Mouse (Mus musculus) liver, embryonic 11.5 days (tissue): ENCODE measurements at regions not wholly inside any gene's neighbourhood (a gene's known extent, or its start where the extent isn't known, plus 50 kb on each side); places are given as distances from the start of the nearest gene placed in this dataset.

ENCODE experiments used
- ATAC-seq: fragments of 200-750 bp; cut with Nextera tagmentation; replicated peaks from 2 replicates; pipeline ENCODE4 v1.8.0; 2017; ENCODE audit warnings: moderate number of reproducible peaks, mild to moderate bottlenecking, moderate TSS enrichment, moderate library complexity; ENCODE audit not compliant: low FRiP score
- DNase-seq: peaks from one replicate; pipeline ENCODE4 v3.0.0-alpha.2; 2017; ENCODE audit warnings: low spot score
- H3K27ac ChIP-seq: fragments of 300-500 bp; sonication (generic); 2 replicates; pipeline ENCODE4 v1.5.1; 2014; ENCODE audit warnings: mild to moderate bottlenecking, low read depth, low read length, control low read depth
- H3K27me3 ChIP-seq: fragments of 300-500 bp; sonication (generic); replicated peaks from 2 replicates; pipeline ENCODE4 v1.6.1; 2014; ENCODE audit warnings: low read length, mixed read lengths; ENCODE audit not compliant: control insufficient read depth, insufficient read depth
- H3K36me3 ChIP-seq: fragments of 300-500 bp; sonication (generic); 2 replicates; pipeline ENCODE4 v1.6.1; 2014; ENCODE audit warnings: mild to moderate bottlenecking, low read length, moderate library complexity, mixed read lengths; ENCODE audit not compliant: control insufficient read depth, insufficient read depth
- H3K4me1 ChIP-seq: fragments of 300-500 bp; sonication (generic); replicated peaks from 2 replicates; pipeline ENCODE4 v1.6.1; 2014; ENCODE audit warnings: low read length, mixed read lengths; ENCODE audit not compliant: control insufficient read depth, insufficient read depth
- H3K4me2 ChIP-seq: fragments of 300-500 bp; sonication (generic); 2 replicates; pipeline ENCODE4 v1.6.1; 2014; ENCODE audit warnings: mild to moderate bottlenecking, control low read depth, moderate library complexity
- H3K4me3 ChIP-seq: fragments of 300-500 bp; sonication (generic); 2 replicates; pipeline ENCODE4 v1.5.1; 2014; ENCODE audit warnings: low read depth, low read length, control low read depth
- H3K9ac ChIP-seq: fragments of 300-500 bp; sonication (generic); 2 replicates; pipeline ENCODE4 v1.6.1; 2014; ENCODE audit warnings: low read depth, low read length, control low read depth
- H3K9me3 ChIP-seq: fragments of 300-500 bp; sonication (generic); 2 replicates; pipeline ENCODE4 v1.6.1; 2016; ENCODE audit warnings: low read length, inconsistent platforms, mixed read lengths; ENCODE audit not compliant: control insufficient read depth
- WGBS: fragments of 180-500 bp; shearing (Covaris S2); extraction: QIAGEN DNeasy Blood & Tissue Kit; methylation state at CpG from one replicate; pipeline ENCODE4 v1.1.7; 2014; 5-methylcytosine and 5-hydroxymethylcytosine counted together

GRCm38 (mm10) chr5:52057261-52057660 lies 133.1 kb downstream of the Dhx15 start:
- Histone ChIP-seq H3K9ac (no peak overlapping the region), H3K27ac (no peak overlapping the region), H3K4me1 (no peaks in the 10 kb centered on the region), H3K9me3 (no peaks in the 10 kb centered on the region), H3K4me3 (no peak overlapping the region), H3K36me3 (no peaks in the 10 kb centered on the region), H3K4me2 (no peak overlapping the region), H3K27me3 (no peaks in the 10 kb centered on the region)
- WGBS = 56% methylated on average over 1 of the region's 1 CpGs
- DNase-seq = no peak
- ATAC-seq = no peak

GRCm38 (mm10) chr5:52052072-52052465 lies 138.2 kb downstream of the Dhx15 start:
- Histone ChIP-seq H3K4me3 (no peak overlapping the region), H3K27me3 (no peaks in the 10 kb centered on the region), H3K4me2 (no peak overlapping the region), H3K9me3 (no peaks in the 10 kb centered on the region), H3K27ac (no peak overlapping the region), H3K4me1 (no peaks in the 10 kb centered on the region), H3K9ac (no peak overlapping the region), H3K36me3 (no peaks in the 10 kb centered on the region)
- WGBS = 67% methylated on average over 4 of the region's 4 CpGs
- ATAC-seq (no peak), DNase-seq (no peak)

GRCm38 (mm10) chr5:52051383-52052071 lies 138.8 kb downstream of the Dhx15 start:
- Histone ChIP-seq H3K4me3 (no peak overlapping the region), H3K27me3 (no peaks in the 10 kb centered on the region), H3K9ac (no peak overlapping the region), H3K9me3 (no peaks in the 10 kb centered on the region), H3K4me2 (no peak overlapping the region), H3K27ac (no peak overlapping the region), H3K4me1 (no peaks in the 10 kb centered on the region), H3K36me3 (no peaks in the 10 kb centered on the region)
- DNase-seq (no peak), ATAC-seq (no peak)
- 65% methylated on average over 10 of the region's 10 CpGs for WGBS

GRCm38 (mm10) chr5:52048790-52049189 lies 141.5 kb downstream of the Dhx15 start:
- H3K9ac ChIP-seq = no peak overlapping the region
- WGBS = 83% methylated on average over 1 of the region's 1 CpGs
- H3K9me3 ChIP-seq = no peaks in the 10 kb centered on the region
- H3K4me1 ChIP-seq = no peaks in the 10 kb centered on the region
- H3K27me3 ChIP-seq = no peaks in the 10 kb centered on the region
- no peak overlapping the region for H3K4me3 ChIP-seq
- ATAC-seq (no peak), DNase-seq (no peak)
- no peaks in the 10 kb centered on the region for H3K36me3 ChIP-seq
- no peak overlapping the region for H3K4me2 ChIP-seq
- H3K27ac ChIP-seq = no peak overlapping the region

- Histone ChIP-seq H3K27ac (no peak overlapping the region), H3K27me3 (no peaks in the 10 kb centered on the region), H3K4me1 (no peaks in the 10 kb centered on the region), H3K36me3 (no peaks in the 10 kb centered on the region), H3K9me3 (no peaks in the 10 kb centered on the region), H3K4me2 (no peak overlapping the region), H3K4me3 (no peak overlapping the region), H3K9ac (no peak overlapping the region)
- 55% methylated on average over 3 of the region's 3 CpGs for WGBS
- DNase-seq (no peak), ATAC-seq (no peak)
These were observed 143.6 kb downstream of the Dhx15 start for GRCm38 (mm10) chr5:52046704-52047103.

- Histone ChIP-seq H3K4me1 (0 out of 2 replicates have a peak, but pooled peaks cover 2% of the 10 kb centered on the region), H3K27me3 (no peaks in the 10 kb centered on the region), H3K9me3 (no peaks in the 10 kb centered on the region), H3K27ac (no peak overlapping the region), H3K9ac (no peak overlapping the region), H3K4me2 (no peak overlapping the region), H3K4me3 (no peak overlapping the region), H3K36me3 (no peaks in the 10 kb centered on the region)
- DNase-seq = no peak
- ATAC-seq = no peak
- WGBS = 68% methylated on average over 3 of the region's 3 CpGs
These were observed 146.2 kb downstream of the Dhx15 start for GRCm38 (mm10) chr5:52044101-52044500.

- no peak for DNase-seq
- WGBS = 59% methylated on average over 3 of the region's 3 CpGs
- Histone ChIP-seq H3K36me3 (no peaks in the 10 kb centered on the region), H3K9me3 (no peaks in the 10 kb centered on the region), H3K27ac (no peak overlapping the region), H3K4me2 (no peak overlapping the region), H3K4me3 (no peak overlapping the region), H3K27me3 (no peaks in the 10 kb centered on the region), H3K4me1 (0 out of 2 replicates have a peak, but pooled peaks cover 2% of the 10 kb centered on the region), H3K9ac (no peak overlapping the region)
- no peak for ATAC-seq
These were observed 148.9 kb downstream of the Dhx15 start for GRCm38 (mm10) chr5:52041447-52041846.

GRCm38 (mm10) chr5:52040427-52041312 lies 149.6 kb downstream of the Dhx15 start:
- H3K4me3 ChIP-seq = no peak overlapping the region
- H3K9ac ChIP-seq = no peak overlapping the region
- no peak overlapping the region for H3K27ac ChIP-seq
- WGBS = 56% methylated on average over 24 of the region's 24 CpGs
- no peaks in the 10 kb centered on the region for H3K27me3 ChIP-seq
- no peak for ATAC-seq
- no peaks in the 10 kb centered on the region for H3K9me3 ChIP-seq
- no peak for DNase-seq
- 0 out of 2 replicates have a peak, but pooled peaks cover 2% of the 10 kb centered on the region for H3K4me1 ChIP-seq
- H3K4me2 ChIP-seq = no peak overlapping the region
- no peaks in the 10 kb centered on the region for H3K36me3 ChIP-seq
